Mouse (Mus musculus): ENCODE measurements around the gene Prdx1. TPM values are rescaled to one million over a fixed set of nuclear protein-coding genes. Genes with fewer than 3 reads are reported as not detected.
"Not testable (repeated sequence)": the region's sequence is repeated elsewhere in the genome, so short reads cannot be mapped to it uniquely, and the experiment has no call there.

Gene Prdx1
- total RNA-seq, 2 experiments from 2014 or later = 471 to 527 TPM

DNA sequence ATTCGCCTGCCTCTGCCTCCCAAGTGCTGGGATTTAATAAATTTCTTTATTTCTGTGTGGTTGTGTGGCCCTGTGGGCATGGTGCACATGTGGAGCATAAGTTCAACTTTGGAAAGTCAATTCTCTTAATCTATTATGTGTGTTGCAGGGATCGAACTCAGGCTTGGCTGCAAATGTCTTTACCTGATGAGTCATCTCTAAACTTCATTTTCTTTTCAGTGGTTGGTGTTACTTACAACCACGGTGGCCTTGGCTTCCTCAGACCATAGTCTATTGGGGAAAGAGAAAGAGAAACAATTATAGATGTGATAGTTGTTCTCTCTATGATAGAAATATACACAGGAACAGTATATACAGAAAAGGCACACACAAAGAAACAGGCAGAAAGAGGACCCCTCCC, 9.3 kb upstream of the Prdx1 start:
- DNase-seq (ENCODE audit: low spot score in 2 of 2) = no peak

- DNase-seq (ENCODE audit: low spot score in 2 of 2) = no peak
Observed at GRCm38 (mm10) chr4:116677808-116678207, 7.5 kb upstream of the Prdx1 start.

DNA sequence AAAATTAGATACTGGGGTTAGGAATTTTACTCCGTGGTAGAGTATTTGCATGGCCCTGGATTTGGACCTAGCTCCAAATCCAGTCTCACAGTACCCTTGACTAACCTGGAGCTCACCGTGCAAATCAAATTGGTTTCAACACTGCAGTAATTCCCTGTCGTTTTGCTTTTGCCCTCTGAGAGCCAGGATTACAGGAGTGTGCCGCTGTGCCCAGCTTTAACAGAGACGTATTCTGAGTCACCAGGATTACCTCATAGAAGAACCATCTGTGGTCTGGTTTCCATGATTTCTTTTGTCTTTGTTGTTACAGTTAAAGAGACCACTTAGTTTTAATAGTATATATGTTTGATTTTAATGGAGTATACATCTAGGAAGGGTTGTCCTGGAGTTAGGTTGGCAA, 6.2 kb upstream of the Prdx1 start:
- DNase-seq (ENCODE audit: low spot score in 2 of 2) = no peak

GRCm38 (mm10) chr4:116680521-116680920, 4.8 kb upstream of the Prdx1 start:
- not testable (repeated sequence) for DNase-seq (ENCODE audit: low spot score in 2 of 2)

DNA sequence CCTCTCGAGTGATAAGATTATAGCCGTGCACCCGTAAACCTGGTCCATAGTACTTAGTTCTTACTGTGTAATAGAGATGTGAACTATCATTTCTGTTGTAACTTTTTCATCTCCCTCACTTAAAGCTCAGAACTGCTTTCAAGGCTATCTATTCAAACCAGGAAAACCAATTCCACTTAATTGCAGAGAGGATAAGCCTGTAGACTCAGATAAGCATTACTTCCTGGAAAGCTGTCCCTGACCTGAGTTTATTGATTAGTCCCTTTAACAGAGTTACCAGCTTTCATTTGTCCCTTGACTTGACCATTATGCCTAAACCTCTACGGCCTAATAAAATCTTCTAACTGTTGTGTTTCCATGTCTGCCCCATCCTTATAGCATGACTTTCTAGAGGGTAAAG, 1.4 kb upstream of the Prdx1 start:
- no peak for DNase-seq (ENCODE audit: low spot score in 2 of 2)

GRCm38 (mm10) chr4:116684665-116685064, 679 bp upstream of the Prdx1 start:
- no peak for DNase-seq (ENCODE audit: low spot score in 2 of 2)

- DNase-seq (ENCODE audit: low spot score in 2 of 2) = no peak
Observed at GRCm38 (mm10) chr4:116687041-116687440, 1.7 kb downstream of the Prdx1 start.

DNA sequence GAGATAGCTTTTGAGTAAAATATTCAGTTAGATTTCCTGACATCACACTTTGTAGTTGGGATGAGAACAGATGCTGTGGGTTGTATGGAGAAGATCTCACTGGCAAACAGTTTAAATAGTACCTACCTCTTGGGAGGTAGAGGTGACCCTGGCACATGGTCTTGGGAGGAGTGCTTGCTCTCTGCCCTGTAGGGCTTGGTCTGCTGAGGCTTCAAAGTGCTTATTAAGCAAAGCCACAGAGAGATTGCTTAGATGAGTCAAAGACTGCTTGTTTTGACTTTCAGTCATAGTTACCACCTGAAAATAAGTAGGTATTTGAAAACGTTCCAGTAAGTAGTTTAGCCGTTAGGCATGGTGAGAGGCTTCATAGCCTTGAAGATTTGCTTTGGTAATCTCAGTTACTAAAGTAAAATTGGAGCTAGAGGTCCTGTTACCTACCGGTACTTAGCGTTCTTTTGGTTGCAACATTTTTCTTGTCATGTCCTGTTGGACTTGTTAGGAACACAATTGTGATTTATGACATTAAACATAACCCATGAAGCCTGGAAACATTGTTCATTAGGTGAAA, 4.0 kb downstream of the Prdx1 start:
- no peak for DNase-seq (ENCODE audit: low spot score in 2 of 2)

DNA sequence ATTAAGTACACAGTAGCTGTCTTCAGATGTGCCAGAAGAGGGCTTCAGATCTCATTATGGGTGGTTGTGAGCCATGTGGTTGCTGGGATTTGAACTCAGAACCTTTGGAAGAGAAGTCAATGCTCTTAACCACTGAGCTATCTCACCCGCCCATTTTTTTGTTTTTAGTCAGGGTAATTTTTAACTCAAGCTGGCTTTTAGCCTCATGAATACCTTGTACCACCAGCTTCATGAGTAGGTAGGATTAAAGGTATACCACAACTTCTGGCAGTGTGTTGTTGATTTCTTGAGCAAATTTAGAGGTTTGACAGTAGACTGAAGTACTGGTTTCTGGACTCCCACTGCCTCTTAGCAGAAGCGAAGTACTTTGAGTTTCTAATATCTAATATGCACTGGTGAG, 6.8 kb downstream of the Prdx1 start:
- DNase-seq (ENCODE audit: low spot score in 2 of 2) = no peak

DNA sequence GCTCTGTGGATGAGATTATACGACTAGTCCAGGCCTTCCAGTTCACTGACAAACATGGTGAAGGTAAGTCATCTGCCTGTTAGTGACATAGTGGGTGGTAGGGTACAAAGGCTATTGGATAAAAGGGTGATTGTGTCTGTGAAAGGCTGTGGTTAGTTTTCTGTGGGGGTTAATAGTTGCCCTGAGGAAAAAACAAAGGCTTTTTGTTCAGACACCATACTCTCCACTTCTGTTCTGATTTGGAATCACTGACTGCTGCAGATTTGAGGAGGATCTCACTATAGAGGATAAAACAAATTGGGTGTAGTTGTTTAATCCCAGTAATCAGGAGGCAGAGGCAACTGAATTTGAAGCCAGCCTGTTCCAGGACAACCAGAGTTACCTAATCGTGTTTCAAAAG, 8.4 kb downstream of the Prdx1 start:
- DNase-seq (ENCODE audit: low spot score in 2 of 2) = no peak

- no peak for DNase-seq (ENCODE audit: low spot score in 2 of 2)
Observed at GRCm38 (mm10) chr4:116698693-116699342, 13.5 kb downstream of the Prdx1 start.

DNA sequence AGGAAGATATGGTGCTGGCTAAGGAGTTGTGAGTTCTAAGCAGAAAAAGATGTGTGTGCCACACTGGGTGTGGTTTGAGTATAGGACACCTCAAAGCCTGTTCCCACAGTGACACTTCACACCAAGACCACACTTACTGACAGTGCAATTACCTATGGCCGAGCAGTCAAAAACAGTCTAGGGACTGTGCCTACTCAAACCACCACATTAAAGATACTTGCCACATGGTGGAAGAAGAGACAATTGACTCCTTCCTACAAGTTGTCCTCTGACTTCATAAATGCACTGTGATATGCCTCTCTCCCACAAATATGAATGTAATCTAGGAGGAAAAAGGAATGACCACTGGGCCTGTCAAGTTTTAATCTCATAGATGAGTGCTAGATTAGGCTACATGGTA, 15.6 kb downstream of the Prdx1 start:
- no peak for DNase-seq (ENCODE audit: low spot score in 2 of 2)

DNA sequence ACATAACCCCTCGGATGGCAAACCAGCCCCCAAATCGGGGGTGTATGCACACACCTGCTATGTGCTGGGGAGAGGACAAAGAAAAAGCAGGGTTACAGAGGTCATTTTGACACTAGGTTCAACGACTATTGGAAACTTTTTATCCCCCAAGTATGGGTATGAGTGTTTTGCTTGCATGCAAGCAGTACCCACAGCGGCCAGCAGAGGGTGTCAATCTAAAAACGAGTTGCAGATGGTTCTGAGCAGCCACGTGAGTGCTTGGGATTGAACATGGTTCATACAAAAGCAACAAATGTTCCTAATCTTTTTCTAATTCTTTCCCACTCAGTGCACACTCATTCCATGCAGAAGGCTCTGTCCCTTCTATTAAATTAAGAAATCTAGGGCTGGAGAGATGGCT, 18.5 kb downstream of the Prdx1 start:
- DNase-seq (ENCODE audit: low spot score in 2 of 2) = peak; percentile 52 to 63

DNA sequence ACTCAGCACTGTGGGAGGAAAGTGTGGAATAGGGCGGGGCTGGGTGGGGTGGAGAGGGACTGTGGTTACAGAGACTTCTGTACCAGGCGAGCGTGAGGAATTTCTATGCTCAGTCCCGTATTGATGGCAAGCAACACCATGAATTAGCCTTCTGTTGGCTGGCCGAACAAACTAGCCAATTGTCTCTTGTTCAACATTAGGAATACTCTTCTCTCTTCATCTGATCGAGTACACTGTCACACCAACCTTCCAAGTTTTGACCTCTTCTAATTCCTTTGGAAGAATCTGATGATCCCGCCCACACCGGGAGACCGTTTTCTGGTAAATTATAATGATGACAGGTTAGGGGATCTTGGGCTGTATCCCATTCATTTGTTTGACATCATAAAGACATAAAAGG, 22.3 kb downstream of the Prdx1 start:
- DNase-seq (ENCODE audit: low spot score in 2 of 2) = no peak

GRCm38 (mm10) chr4:116708201-116708764, 22.9 kb downstream of the Prdx1 start, which contains the start of the genes Mmachc and Ccdc163:
TSS of gene Mmachc (minus strand) at chr4:116708406.
TSS of gene Ccdc163 (plus strand) at chr4:116708509.
- DNase-seq (ENCODE audit: low spot score in 2 of 2) = peak; percentile 31 to 76

DNA sequence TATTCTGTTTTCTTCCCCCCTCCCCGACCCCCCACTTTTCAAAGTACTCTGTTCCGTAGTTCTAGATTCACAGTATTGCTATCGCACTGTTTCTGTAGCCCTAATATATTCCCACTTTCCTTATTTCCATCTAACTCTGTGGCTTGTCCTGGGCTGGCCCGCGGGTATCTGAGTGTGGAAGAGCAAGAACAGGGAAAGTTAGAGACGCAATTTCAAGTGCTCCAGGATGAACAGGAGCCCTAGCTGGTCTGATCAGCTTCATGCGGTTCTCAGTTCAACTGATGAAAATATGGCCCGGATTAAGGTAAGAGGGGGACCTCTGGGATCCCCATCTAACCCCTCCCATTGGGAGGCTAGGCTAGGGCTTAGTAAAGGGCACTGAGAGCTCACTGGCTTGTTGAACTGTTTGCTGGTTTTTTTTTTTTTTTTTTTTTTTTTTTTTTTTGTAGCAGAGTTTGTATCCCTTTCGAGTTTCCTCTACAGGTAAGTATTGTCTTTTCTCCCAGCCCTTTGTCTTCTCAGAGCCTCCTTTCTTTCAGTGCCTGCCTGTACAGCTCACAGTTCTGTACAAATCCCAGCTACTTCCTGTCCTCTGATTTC, 23.5 kb downstream of the Prdx1 start:
- DNase-seq (ENCODE audit: low spot score in 2 of 2) = no peak

DNA sequence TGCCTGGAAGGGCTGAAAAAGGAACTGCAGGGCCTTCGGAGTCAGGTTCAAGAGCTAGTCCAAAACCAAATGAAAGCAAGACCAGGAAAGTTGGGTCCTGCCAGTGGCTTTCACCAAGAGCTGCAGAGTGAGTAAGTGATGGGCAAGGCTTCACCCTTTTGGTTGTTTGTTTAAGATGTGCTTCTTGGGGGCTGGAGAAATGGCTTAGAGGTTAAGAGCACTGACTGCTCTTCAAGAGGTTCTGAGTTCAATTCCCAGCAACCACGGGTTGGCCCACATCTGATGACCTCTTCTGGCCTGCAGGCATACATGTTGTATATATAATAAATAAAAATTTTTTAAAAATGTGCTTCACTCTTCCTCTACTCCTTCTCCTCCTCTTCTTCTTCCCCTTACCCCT, 24.8 kb downstream of the Prdx1 start:
- no peak for DNase-seq (ENCODE audit: low spot score in 2 of 2)

DNA sequence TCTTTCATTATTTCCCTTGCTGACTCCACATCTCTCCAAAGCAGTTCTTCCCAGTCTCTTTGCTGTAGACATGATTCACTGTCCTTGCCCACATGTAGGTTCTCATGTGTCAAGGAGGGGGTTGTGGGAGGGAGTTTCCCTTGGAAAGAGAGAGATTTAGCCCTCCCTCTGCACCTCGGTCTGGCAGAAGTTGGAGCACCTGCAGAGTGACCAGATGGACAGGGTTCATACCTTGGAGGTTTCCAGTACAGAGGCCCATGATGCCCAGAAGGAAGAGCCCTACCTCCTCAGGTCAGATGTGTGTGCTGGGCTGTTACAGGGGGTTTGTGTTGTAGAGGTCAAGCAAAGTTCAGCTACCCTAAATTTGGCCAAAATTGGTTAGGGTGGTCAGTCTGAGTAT, 27.2 kb downstream of the Prdx1 start:
- no peak for DNase-seq (ENCODE audit: low spot score in 2 of 2)

DNA sequence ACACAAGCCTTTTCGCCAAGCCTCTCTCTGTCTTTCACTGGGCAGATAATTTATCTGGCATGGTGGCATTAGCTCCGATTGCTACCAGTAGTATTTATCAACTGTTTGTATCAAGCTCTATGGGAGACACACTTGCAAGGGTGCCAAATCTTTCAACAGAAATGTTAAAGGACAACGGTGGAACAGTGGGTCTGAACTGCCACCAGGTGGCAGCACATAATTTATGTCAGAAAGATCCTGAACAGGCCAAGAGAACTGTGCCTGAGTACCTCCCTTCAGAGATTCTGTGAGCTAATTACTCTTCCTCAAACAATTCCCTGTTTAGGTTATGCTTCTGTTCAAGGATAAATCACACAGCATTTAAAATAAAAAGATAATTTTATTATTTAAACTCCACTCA, 34.1 kb downstream of the Prdx1 start:
- peak in 1 of 2 experiments; percentile 27 for DNase-seq (ENCODE audit: low spot score in 2 of 2)

DNA sequence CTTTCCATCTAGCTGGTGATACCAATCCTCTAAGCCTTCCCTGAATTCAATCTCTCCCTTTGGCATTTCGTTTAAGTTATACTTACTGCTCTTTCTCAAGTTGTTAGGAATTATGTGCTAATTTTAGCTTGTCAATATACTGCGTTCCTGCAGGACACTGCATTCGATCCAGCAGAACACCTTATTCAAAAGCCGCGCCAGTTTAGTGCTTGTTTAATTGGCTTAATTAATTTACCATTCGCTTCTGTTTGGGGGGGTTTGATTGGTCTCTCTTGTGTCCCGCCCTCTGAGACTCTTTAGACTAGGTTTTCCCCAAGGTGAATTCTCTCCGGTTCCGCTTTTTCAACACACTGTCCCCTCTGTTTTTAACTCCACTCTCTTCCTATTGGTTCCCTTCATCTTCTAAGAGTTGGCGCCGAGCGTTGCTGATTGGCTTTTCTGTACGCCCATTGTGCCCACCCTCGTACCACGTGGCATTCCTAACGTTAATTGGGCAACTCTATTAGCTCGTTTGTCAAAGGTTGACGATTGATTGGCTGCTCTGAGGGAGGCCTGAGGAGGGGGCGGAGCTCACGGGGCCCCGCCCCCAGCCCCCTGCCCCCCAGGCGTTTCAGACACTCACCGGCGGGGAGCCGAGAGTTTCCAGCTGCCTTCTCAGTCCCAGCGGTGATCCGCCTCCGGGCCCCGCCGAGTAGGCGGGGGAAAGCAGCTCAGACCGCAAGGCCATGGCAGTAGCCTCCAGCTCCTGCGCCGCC, 35.2 kb downstream of the Prdx1 start, which contains the start of gene Tesk2:
TSS of gene Tesk2 (plus strand) at position 606 of the 755 bp plus-strand sequence.
- peak; percentile 66 to 86 for DNase-seq (ENCODE audit: low spot score in 2 of 2)

DNA sequence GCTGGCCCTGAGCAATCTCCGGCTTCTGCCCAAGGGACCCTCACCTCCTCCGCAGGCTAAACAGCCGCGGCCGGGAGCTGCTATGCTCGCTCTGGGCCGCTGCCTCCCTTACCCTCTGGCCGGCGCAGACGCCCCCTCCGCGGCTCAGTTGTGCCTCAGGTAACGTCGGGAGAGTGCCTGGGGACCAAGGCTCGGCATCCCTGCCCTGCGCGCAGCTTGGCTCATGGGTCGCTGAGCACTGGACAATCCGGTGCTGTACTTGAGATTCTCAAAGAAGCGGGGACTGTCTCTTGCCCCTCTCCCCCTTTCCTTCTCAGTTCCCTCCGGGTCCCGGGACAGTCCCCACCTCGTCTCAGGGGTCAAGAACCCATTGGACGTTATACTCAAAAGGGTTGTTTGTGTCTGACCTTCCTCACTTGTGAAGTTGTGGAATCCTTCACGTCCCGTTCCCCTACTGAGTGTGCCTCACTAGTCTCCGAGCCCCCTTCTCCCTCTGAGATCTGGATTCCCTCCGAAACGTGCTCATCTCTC, 35.8 kb downstream of the Prdx1 start:
- no peak for DNase-seq (ENCODE audit: low spot score in 2 of 2)
